Mouse (Mus musculus): ENCODE results near the gene Net1. TPM values are rescaled to one million over a fixed set of nuclear protein-coding genes. Genes with fewer than 3 reads are reported as not detected.
"Not testable (repeated sequence)": the region's sequence is repeated elsewhere in the genome, so short reads cannot be mapped to it uniquely, and the experiment has no call there.

The Net1 gene
- total RNA-seq, 2 experiments from 2014 or later: 21.4 to 24.0 TPM

DNA sequence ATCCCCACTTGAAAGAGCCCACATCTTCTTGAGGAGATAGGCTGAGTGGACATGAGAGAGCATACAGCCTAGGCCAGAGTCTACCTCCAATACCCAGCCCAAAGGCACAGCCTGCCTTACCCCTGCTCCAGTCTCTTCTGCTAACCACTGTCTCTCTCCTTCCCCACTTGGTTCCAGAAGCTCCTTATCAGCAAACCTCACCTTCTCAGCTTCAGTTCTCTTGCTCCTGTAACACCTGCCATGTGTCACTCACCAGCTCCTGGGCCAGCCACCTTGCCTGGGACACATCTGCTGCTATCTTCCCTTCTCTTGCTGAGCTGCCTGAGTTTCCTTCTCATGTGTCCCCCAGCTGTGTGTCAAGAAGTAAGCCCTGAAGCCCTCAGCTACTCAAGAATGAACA, 84.4 kb downstream of the Net1 start:
- DNase-seq (ENCODE audit: low spot score in 2 of 2): not testable (repeated sequence)

- no peak for DNase-seq (ENCODE audit: low spot score in 2 of 2)
Observed at GRCm38 (mm10) chr13:3832450-3832849, 85.6 kb downstream of the Net1 start.

Small RNA genes within 50 kb of the gene (microRNA-seq; reads per million reads assigned to microRNA genes)
- 0 reads per million in 2 experiments for gene Gm22460

Other genes with a start within 250 kb of the Net1 start
- not detected for gene Calml3, start 113.9 kb downstream of the Net1 start, total RNA-seq (2021)
- not detected for gene Calm4, start 80.5 kb downstream of the Net1 start, total RNA-seq (2021)
- not detected for gene Calm5, start 64.0 kb downstream of the Net1 start, total RNA-seq (2021)
- not detected for gene Tubal3, start 54 bp upstream of the Net1 start, total RNA-seq (2021)
- gene Ucn3, start 27.1 kb upstream of the Net1 start, total RNA-seq (2021): not detected
- gene Akr1c14, start 130.8 kb upstream of the Net1 start, total RNA-seq (2021): 1 to 10 TPM; 1.5 to 2.5 TPM
- 1 to 10 TPM; 1.4 to 1.8 TPM for gene Akr1c18, start 232.4 kb upstream of the Net1 start, total RNA-seq (2021)